Mouse (Mus musculus) CH12.LX (cell line): ENCODE data around the gene Tpcn1. TPM values are rescaled to one million over a fixed set of nuclear protein-coding genes. Genes with fewer than 3 reads are reported as not detected.

ENCODE experiments used
- DNase-seq: peaks from one replicate; pipeline ENCODE4 v3.0.0-alpha.2; 2013; ENCODE audit errors: extremely low read depth
- H3K27ac ChIP-seq: 2 replicates; pipeline ENCODE4 v1.5.1; 2012; ENCODE audit warnings: low read depth, mild to moderate bottlenecking, control low read depth, moderate library complexity; ENCODE audit not compliant: insufficient read depth
- H3K27me3 ChIP-seq: replicated peaks from 2 replicates; pipeline ENCODE3; 2012; ENCODE audit warnings: inconsistent platforms
- H3K36me3 ChIP-seq, 2 experiments: replicated peaks in 1 of 2; 2 replicates each; pipeline versions ENCODE3 to v1.6.1; 2012; ENCODE audit warnings: inconsistent platforms in 1 of 2, low read length in 1 of 2, mild to moderate bottlenecking in 1 of 2, mixed read lengths in 1 of 2, moderate library complexity in 1 of 2; ENCODE audit not compliant: control insufficient read depth in 1 of 2, insufficient read depth in 1 of 2
- H3K4me1 ChIP-seq, 2 experiments: 2 replicates each; pipeline ENCODE4 v1.6.1; 2012; ENCODE audit warnings: inconsistent platforms in 1 of 2, moderate library complexity in 1 of 2; ENCODE audit not compliant: insufficient read depth in 2 of 2, control insufficient read depth in 1 of 2
- H3K4me2 ChIP-seq: 2 replicates; pipeline ENCODE4 v1.6.1; 2012; ENCODE audit warnings: low read depth, mild to moderate bottlenecking, control low read depth; ENCODE audit not compliant: poor library complexity, insufficient read depth, severe bottlenecking
- H3K4me3 ChIP-seq, 3 experiments: fragments of 150-350 bp in 1 of 3; sonication (generic) in 1 of 3; replicated peaks in 1 of 3; 2 replicates each; pipeline versions ENCODE3 to v1.5.1; 2011 to 2012; ENCODE audit warnings: low read depth in 2 of 3, low read length in 2 of 3, mild to moderate bottlenecking in 2 of 3, moderate library complexity in 2 of 3, control low read depth in 1 of 3, improper control_type of control experiment in 1 of 3, inconsistent platforms in 1 of 3, mixed read lengths in 1 of 3; ENCODE audit not compliant: poor library complexity in 1 of 3
- H3K79me2 ChIP-seq: replicated peaks from 2 replicates; pipeline ENCODE4 v1.6.1; 2012; ENCODE audit warnings: mild to moderate bottlenecking, moderate library complexity; ENCODE audit not compliant: control insufficient read depth, poor library complexity, insufficient read depth, severe bottlenecking; ENCODE audit errors: extremely low read depth
- H3K9ac ChIP-seq: 2 replicates; pipeline ENCODE4 v1.6.1; 2012; ENCODE audit warnings: low read depth, mild to moderate bottlenecking, control low read depth, moderate library complexity; ENCODE audit not compliant: insufficient read depth
- H3K9me3 ChIP-seq: replicated peaks from 2 replicates; pipeline ENCODE3; 2012; ENCODE audit warnings: low read length, inconsistent platforms, mixed read lengths
- CHD1 ChIP-seq: IDR thresholded peaks from 2 replicates; pipeline ENCODE4 v1.6.1; 2012; ENCODE audit warnings: low read depth, low read length, improper control_type of control experiment, inconsistent platforms
- ELF1 ChIP-seq: IDR thresholded peaks from 2 replicates; pipeline ENCODE4 v1.6.1; 2014; ENCODE audit warnings: low read depth, mild to moderate bottlenecking, inconsistent platforms, low read length, improper control_type of control experiment
- ETS1 ChIP-seq: conservative IDR thresholded peaks from 2 replicates; pipeline ENCODE4 v1.6.1; 2012; ENCODE audit warnings: low read depth, mild to moderate bottlenecking, inconsistent platforms, low read length, improper control_type of control experiment, moderate library complexity
- GABPA ChIP-seq: IDR thresholded peaks from 2 replicates; pipeline ENCODE4 v1.6.1; 2012; ENCODE audit warnings: low read depth, low read length, improper control_type of control experiment, inconsistent platforms; ENCODE audit not compliant: insufficient replicate concordance
- IRF4 ChIP-seq: IDR thresholded peaks from 2 replicates; pipeline ENCODE4 v1.6.1; 2014; ENCODE audit warnings: low read depth, mild to moderate bottlenecking, inconsistent platforms, low read length, improper control_type of control experiment
- JUN ChIP-seq: IDR thresholded peaks from 2 replicates; pipeline ENCODE4 v1.6.1; 2011; ENCODE audit warnings: low read depth, mild to moderate bottlenecking, low read length, improper control_type of control experiment, moderate library complexity; ENCODE audit not compliant: insufficient read depth
- JUND ChIP-seq: conservative IDR thresholded peaks from 2 replicates; pipeline ENCODE4 v1.6.1; 2011; ENCODE audit warnings: low read depth, low read length, improper control_type of control experiment
- MAFK ChIP-seq: IDR thresholded peaks from 2 replicates; pipeline ENCODE4 v1.6.1; 2011; ENCODE audit warnings: low read length, improper control_type of control experiment; ENCODE audit not compliant: insufficient replicate concordance
- MAX ChIP-seq: IDR thresholded peaks from 2 replicates; pipeline ENCODE4 v1.6.1; 2011; ENCODE audit warnings: low read length, improper control_type of control experiment
- MAZ ChIP-seq: IDR thresholded peaks from 2 replicates; pipeline ENCODE4 v1.6.1; 2012; ENCODE audit warnings: low read depth, mild to moderate bottlenecking, inconsistent platforms, low read length, improper control_type of control experiment, moderate library complexity
- PAX5 ChIP-seq: IDR thresholded peaks from 2 replicates; pipeline ENCODE4 v1.6.1; 2012; ENCODE audit warnings: low read length, inconsistent platforms, mixed read lengths
- POLR2A ChIP-seq: IDR thresholded peaks from 2 replicates; pipeline ENCODE4 v1.6.1; 2011; ENCODE audit warnings: low read depth, mild to moderate bottlenecking, improper control_type of control experiment, low read length
- POLR2AphosphoS2 ChIP-seq: IDR thresholded peaks from 2 replicates; pipeline ENCODE4 v1.6.1; 2011; ENCODE audit warnings: low read depth, low read length, improper control_type of control experiment
- RAD21 ChIP-seq: IDR thresholded peaks from 2 replicates; pipeline ENCODE4 v1.6.1; 2011; ENCODE audit warnings: low read depth, mild to moderate bottlenecking, low read length, improper control_type of control experiment, moderate library complexity
- RCOR1 ChIP-seq: conservative IDR thresholded peaks from 2 replicates; pipeline ENCODE4 v1.6.1; 2012; ENCODE audit warnings: low read depth, mild to moderate bottlenecking, inconsistent platforms, low read length, improper control_type of control experiment
- SIN3A ChIP-seq: IDR thresholded peaks from 2 replicates; pipeline ENCODE4 v1.6.1; 2012; ENCODE audit warnings: low read length, improper control_type of control experiment, inconsistent platforms
- TBP ChIP-seq: conservative IDR thresholded peaks from 2 replicates; pipeline ENCODE4 v1.6.1; 2011; ENCODE audit warnings: low read depth, low read length, improper control_type of control experiment
- USF2 ChIP-seq: conservative IDR thresholded peaks from 2 replicates; pipeline ENCODE4 v1.6.1; 2011; ENCODE audit warnings: low read depth, low read length, improper control_type of control experiment
- ZNF384 ChIP-seq: IDR thresholded peaks from 2 replicates; pipeline ENCODE4 v1.6.1; 2012; ENCODE audit warnings: low read depth, low read length, improper control_type of control experiment, inconsistent platforms
- dilution Hi-C: fragments of 300-500 bp; cut with MboI; formaldehyde crosslinking; loops from 2 replicates; pipeline ENCODE4 v1.14.3; 2020; ENCODE audit warnings: low sequenced_read_pairs; ENCODE audit not compliant: extremely low pct_unique_long_range_greater_than_20kb, extremely low pct_ligation_motif_present
- in situ Hi-C: fragments of 300-500 bp; cut with MboI; formaldehyde crosslinking; loops from 3 replicates; pipeline ENCODE4 v1.14.3; 2019; ENCODE audit warnings: low sequenced_read_pairs, low pct_ligation_motif_present, low pct_unique_long_range_greater_than_20kb, mixed read lengths
- polyA plus RNA-seq: library from polyadenylated mRNA; unstranded; fragments of >175 nt; gene quantifications from 2 replicates; pipeline ENCODE4 v1.2.1, GENCODE M21; 2012; ENCODE audit warnings: low read depth; ENCODE audit not compliant: insufficient read length
- total RNA-seq, 2 experiments: library from RNA; depleted of rRNA; stranded (reverse); fragments of 300-350 nt in 1 of 2; fragments of >200 nt in 1 of 2; gene quantifications; 2 replicates each; pipeline ENCODE4 v1.2.3; 2012 to 2014

Gene Tpcn1
- total and polyA plus RNA-seq, 3 experiments: 0.90 to 5.4 (median 2.2) TPM

DNA sequence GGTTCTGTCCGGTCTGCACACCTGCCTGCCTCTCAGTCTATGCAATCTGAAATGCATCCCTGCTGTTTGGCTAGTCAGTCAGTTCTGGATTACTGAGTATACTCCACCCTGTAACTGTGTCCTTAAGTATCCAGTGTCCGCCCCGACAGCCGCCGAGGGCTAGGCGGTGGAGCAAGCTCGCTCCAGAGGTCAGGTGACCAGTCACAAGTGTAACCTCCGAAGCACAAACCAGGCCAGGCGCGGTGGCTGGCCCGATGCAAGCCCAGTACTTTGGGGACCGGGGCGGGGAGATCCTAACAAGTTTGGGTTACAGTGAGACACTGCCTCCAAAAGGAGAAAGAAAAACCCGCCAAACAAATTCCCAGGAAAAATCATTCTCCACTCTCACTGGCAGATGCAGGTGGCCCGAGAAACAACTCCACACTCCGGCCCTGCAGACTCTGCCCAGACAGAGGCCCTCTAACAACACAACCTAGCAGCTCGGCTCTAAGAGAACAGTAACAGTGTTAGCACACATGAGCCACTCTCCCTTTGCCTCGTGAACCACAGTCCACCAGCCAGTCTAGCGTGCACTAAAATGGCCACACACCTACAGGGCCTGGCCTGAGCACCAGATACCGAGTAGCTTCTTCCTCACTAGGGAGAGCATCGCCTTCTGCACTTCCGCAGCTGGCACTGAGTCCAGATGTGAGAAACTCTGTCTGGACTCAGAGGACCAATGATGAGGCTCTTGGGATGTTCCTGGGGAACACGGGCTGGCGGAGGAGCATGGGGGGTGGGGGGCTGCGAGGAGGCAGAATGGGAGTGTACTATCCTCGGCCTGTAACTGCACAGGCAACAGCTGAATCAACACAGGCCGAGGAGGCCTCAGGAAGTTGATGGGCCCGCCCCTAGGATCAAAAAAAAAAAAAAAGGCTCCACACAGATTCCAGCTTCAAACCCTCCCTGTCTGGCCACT, 25.2 kb downstream of the Tpcn1 start:
- dilution Hi-C loops (no loop called here), in situ Hi-C loops (no loop called here)
- no peaks in the 10 kb centered on the region for H3K36me3 ChIP-seq
- H3K9ac ChIP-seq: no peak overlapping the region
- no peak overlapping the region for H3K4me2 ChIP-seq
- TF ChIP-seq TBP (no peak), SIN3A (no peak), PAX5 (no peak), MAZ (no peak), IRF4 (no peak), POLR2A (no peak), ZNF384 (0 out of 2 replicates have a peak, but pooled peaks have one; percentile 8), POLR2AphosphoS2 (no peak)
- no peak overlapping the region for H3K27ac ChIP-seq
- H3K4me3 ChIP-seq: no peak overlapping the region
- no peak for DNase-seq
- peaks cover 0 to 20% of the 10 kb centered on the region in 2 experiments; a peak in 2 of 4 replicates for H3K4me1 ChIP-seq
- H3K79me2 ChIP-seq: no peaks in the 10 kb centered on the region
- no peaks in the 10 kb centered on the region for H3K27me3 ChIP-seq
- no peaks in the 10 kb centered on the region for H3K9me3 ChIP-seq

DNA sequence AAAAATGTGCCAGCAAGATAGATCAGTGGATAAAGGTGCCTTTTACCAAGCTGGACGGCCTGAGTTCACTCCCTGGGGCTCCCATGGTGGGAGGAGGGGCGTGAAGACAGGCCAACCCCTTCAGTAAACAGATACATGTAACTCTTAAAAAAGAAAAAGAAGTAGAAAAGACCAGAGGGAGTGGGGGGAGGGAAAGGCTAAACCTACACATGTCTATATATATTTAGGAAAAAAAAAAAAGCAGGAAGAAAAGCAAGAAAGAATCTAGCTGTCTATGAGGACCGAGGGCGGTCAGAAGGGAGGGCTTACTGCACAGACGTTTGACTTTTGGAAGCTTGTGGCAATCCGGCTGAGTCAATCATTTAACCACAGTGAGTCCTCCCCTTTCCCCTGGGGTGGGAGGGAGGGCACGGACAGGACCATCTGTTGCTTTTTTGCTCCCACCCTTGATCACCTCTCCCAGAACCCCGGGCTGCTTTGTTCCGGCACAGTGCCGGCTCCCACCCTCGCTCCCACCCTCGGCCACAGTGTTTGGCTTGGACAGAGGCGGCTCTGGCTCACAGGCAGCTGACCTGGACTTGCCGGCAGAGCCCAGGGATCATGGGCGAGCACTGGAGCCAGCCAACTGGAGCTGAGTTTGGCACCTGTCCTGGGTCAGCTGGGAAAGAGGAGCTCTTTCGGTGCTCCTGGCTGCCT, 27.7 kb downstream of the Tpcn1 start:
- H3K9ac ChIP-seq: no peak overlapping the region
- H3K27ac ChIP-seq: no peak overlapping the region
- H3K79me2 ChIP-seq: no peaks in the 10 kb centered on the region
- no peak overlapping the region for H3K4me2 ChIP-seq
- H3K4me1 ChIP-seq: peaks cover 0 to 20% of the 10 kb centered on the region in 2 experiments; a peak in 2 of 4 replicates
- no peak overlapping the region for H3K4me3 ChIP-seq
- DNase-seq: no peak
- in situ Hi-C loops: no loop called here
- H3K36me3 ChIP-seq: peaks cover under 1 to 16% of the 10 kb centered on the region in 2 experiments
- dilution Hi-C loops: no loop called here
- H3K9me3 ChIP-seq: no peaks in the 10 kb centered on the region
- no peaks in the 10 kb centered on the region for H3K27me3 ChIP-seq
- no peak for TF ChIP-seq POLR2A
- TF ChIP-seq MAFK: no peak
- TF ChIP-seq JUND: no peak
- no peak for TF ChIP-seq ELF1
- no peak for TF ChIP-seq ZNF384
- no peak for TF ChIP-seq ETS1
- TF ChIP-seq USF2: no peak
- no peak for TF ChIP-seq PAX5
- no peak for TF ChIP-seq GABPA
- TF ChIP-seq IRF4: no peak
- no peak for TF ChIP-seq CHD1
- no peak for TF ChIP-seq JUN
- no peak for TF ChIP-seq TBP
- TF ChIP-seq RCOR1: no peak
- TF ChIP-seq RAD21: no peak
- TF ChIP-seq MAX: no peak
